Mouse (Mus musculus): ENCODE measurements around the gene Nat10. TPM values are rescaled to one million over a fixed set of nuclear protein-coding genes. Genes with fewer than 3 reads are reported as not detected.

Nat10 gene
- polyA plus RNA-seq, 1 experiment from 2014 or later = 13.0 TPM

- WGBS (ENCODE audit: insufficient replicate concordance) = 41% methylated on average over 1 of the region's 1 CpGs
- H3K9me3 ChIP-seq (replicated peaks) = no peaks in the 10 kb centered on the region
These were observed 69.8 kb downstream of the Nat10 start for GRCm38 (mm10) chr2:103691278-103691677.

GRCm38 (mm10) chr2:103690828-103691227, 70.2 kb downstream of the Nat10 start:
- H3K9ac ChIP-seq = no peak overlapping the region
- H3K36me3 ChIP-seq (replicated peaks) = no peaks in the 10 kb centered on the region
- 53% methylated on average over 5 of the region's 5 CpGs for WGBS (ENCODE audit: insufficient replicate concordance)
- H3K4me3 ChIP-seq (replicated peaks) = no peak overlapping the region
- H3K27ac ChIP-seq (replicated peaks) = no peak overlapping the region
- H3K4me2 ChIP-seq = no peak overlapping the region
- 0 out of 2 replicates have a peak, but pooled peaks cover 3% of the 10 kb centered on the region for H3K4me1 ChIP-seq (replicated peaks)
- no peak for ATAC-seq (ENCODE audit: insufficient read depth)
- no peaks in the 10 kb centered on the region for H3K27me3 ChIP-seq
- no peaks in the 10 kb centered on the region for H3K9me3 ChIP-seq (replicated peaks)

More at GRCm38 (mm10) chr2:103691278-103691677, 69.8 kb downstream of the Nat10 start:
- 0 out of 2 replicates have a peak, but pooled peaks cover 3% of the 10 kb centered on the region for H3K4me1 ChIP-seq (replicated peaks)
- H3K9ac ChIP-seq = no peak overlapping the region
- no peak overlapping the region for H3K27ac ChIP-seq (replicated peaks)
- H3K36me3 ChIP-seq (replicated peaks) = no peaks in the 10 kb centered on the region
- no peak for ATAC-seq (ENCODE audit: insufficient read depth)
- no peaks in the 10 kb centered on the region for H3K27me3 ChIP-seq
- no peak overlapping the region for H3K4me3 ChIP-seq (replicated peaks)
- H3K4me2 ChIP-seq = no peak overlapping the region

DNA sequence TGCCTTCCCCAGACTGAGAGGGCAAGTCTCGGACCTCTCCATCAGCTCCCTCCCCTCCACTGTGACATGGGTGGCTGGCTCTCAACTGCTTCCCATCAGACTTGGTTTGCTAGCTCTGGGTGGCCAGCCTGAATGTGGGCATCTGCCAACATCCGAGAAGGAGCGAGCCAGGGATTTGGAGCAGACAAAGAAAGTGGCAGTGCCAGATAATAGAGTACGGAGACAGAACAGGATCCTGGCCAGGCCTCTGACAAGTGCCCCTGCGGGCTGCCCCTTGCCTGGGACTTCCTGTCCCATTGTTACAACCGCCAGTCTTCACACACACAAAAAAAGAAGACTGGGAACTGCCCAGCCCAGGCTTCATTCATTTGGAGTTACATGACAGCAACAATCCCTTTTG, 70.6 kb downstream of the Nat10 start:
- Histone ChIP-seq H3K27me3 (no peaks in the 10 kb centered on the region), H3K27ac (replicated peaks) (no peak overlapping the region), H3K4me1 (replicated peaks) (peaks cover 4% of the 10 kb centered on the region), H3K36me3 (replicated peaks) (no peaks in the 10 kb centered on the region), H3K4me2 (no peak overlapping the region), H3K9ac (no peak overlapping the region), H3K9me3 (replicated peaks) (no peaks in the 10 kb centered on the region), H3K4me3 (replicated peaks) (no peak overlapping the region)
- no peak for ATAC-seq (ENCODE audit: insufficient read depth)
- WGBS (ENCODE audit: insufficient replicate concordance) = 38% methylated on average over 6 of the region's 6 CpGs

GRCm38 (mm10) chr2:103687888-103688287, 73.2 kb downstream of the Nat10 start:
- Histone ChIP-seq H3K27ac (replicated peaks) (no peak overlapping the region), H3K4me2 (no peak overlapping the region), H3K4me3 (replicated peaks) (no peak overlapping the region), H3K4me1 (replicated peaks) (peaks cover 10% of the 10 kb centered on the region), H3K36me3 (replicated peaks) (no peaks in the 10 kb centered on the region), H3K27me3 (no peaks in the 10 kb centered on the region), H3K9ac (no peak overlapping the region), H3K9me3 (replicated peaks) (no peaks in the 10 kb centered on the region)
- ATAC-seq (ENCODE audit: insufficient read depth) = no peak

- no peak for ATAC-seq (ENCODE audit: insufficient read depth)
- H3K27me3 ChIP-seq = no peaks in the 10 kb centered on the region
- H3K36me3 ChIP-seq (replicated peaks) = no peaks in the 10 kb centered on the region
- no peak overlapping the region for H3K9ac ChIP-seq
- no peak overlapping the region for H3K4me3 ChIP-seq (replicated peaks)
- H3K9me3 ChIP-seq (replicated peaks) = no peaks in the 10 kb centered on the region
- peaks cover 10% of the 10 kb centered on the region for H3K4me1 ChIP-seq (replicated peaks)
- H3K4me2 ChIP-seq = no peak overlapping the region
- H3K27ac ChIP-seq (replicated peaks) = no peak overlapping the region
These were observed 73.9 kb downstream of the Nat10 start for GRCm38 (mm10) chr2:103687143-103687542.

DNA sequence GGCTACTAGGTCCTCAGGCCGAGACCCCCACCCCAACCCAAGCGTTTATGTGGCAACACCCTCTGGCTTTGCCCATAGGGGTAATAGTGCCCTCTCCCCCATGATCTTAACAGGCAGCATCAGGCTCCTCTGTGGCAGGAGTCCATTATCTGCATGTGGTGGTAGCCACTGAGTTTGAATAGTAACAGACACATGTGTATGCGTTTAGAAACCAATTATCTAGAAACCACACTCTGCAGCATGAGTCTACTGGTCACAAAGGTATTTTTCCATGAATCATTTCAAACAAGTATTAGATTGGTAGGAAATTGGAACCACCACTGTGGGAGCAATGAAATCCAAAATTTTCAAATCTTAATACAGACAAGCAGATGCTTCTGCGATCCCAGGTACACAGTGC, 75.5 kb downstream of the Nat10 start:
- Histone ChIP-seq H3K9ac (no peak overlapping the region), H3K4me2 (no peak overlapping the region), H3K27ac (replicated peaks) (no peak overlapping the region), H3K4me1 (replicated peaks) (peaks cover 7% of the 10 kb centered on the region), H3K4me3 (replicated peaks) (no peak overlapping the region), H3K9me3 (replicated peaks) (no peaks in the 10 kb centered on the region), H3K36me3 (replicated peaks) (no peaks in the 10 kb centered on the region), H3K27me3 (peaks cover 3% of the 10 kb centered on the region; the same call in 1 of the 2 replicates)
- ATAC-seq (ENCODE audit: insufficient read depth) = no peak
- WGBS (ENCODE audit: insufficient replicate concordance) = 50% methylated on average over 4 of the region's 4 CpGs

DNA sequence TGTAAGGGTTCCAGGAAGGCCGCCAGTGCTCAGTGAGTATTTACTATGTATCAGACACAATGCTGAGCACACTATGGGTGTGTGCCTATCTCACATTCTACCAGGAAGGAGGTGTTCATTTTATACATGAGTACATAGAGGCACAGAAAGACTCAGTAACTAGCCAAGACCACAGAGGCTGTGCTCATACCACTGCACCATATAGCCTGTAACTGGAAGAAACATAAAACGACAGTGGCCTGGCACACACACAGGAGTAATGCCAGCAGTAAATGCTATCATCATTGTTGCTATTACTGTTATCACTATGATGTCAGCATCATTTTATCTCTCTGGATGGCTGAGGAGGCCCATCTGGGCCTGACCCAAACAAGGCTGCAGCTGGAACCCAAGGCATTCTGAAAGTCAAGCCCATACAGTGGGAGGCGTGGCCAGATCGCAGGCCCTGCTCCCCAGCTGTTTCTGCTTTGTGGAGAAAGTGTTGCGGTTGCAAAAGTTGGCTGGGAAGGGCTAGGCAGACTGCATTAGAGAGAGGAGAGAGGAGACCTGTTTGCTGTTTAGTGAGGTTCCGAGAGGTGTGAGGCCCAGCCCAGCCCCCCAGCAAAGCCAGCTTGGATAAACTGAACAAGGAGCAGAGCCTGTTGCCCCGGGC, 76.0 kb downstream of the Nat10 start:
- Histone ChIP-seq H3K4me2 (no peak overlapping the region), H3K27ac (replicated peaks) (no peak overlapping the region), H3K9me3 (replicated peaks) (no peaks in the 10 kb centered on the region), H3K9ac (no peak overlapping the region), H3K4me3 (replicated peaks) (no peak overlapping the region), H3K27me3 (peaks cover 3% of the 10 kb centered on the region; the same call in 1 of the 2 replicates), H3K4me1 (replicated peaks) (peaks cover 7% of the 10 kb centered on the region), H3K36me3 (replicated peaks) (no peaks in the 10 kb centered on the region)
- no peak for ATAC-seq (ENCODE audit: insufficient read depth)
- 52% methylated on average over 7 of the region's 7 CpGs for WGBS (ENCODE audit: insufficient replicate concordance)

DNA sequence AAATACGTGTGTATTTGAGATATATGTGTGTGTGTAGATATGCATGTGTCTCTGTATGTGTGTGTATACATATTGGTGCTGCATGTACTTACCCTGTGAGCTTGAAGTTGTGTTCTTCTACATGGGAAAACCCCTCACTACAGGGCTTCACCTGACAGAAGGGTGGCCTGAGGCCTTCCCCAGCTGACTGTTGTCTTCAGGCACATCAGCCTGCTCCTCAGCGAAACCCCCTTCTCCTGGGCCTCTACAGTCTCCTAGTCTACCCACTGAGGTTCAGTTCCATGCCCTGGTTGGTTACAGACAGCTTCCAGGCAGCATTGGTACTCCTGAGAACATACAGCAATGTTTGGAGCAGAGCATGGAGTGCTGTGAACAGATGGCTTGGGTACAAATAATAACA, 76.6 kb downstream of the Nat10 start:
- WGBS (ENCODE audit: insufficient replicate concordance) = 56% methylated on average over 2 of the region's 2 CpGs
- Histone ChIP-seq H3K36me3 (replicated peaks) (no peaks in the 10 kb centered on the region), H3K4me1 (replicated peaks) (peaks cover 7% of the 10 kb centered on the region), H3K27me3 (peaks cover 3% of the 10 kb centered on the region; the same call in 1 of the 2 replicates), H3K4me2 (no peak overlapping the region), H3K27ac (replicated peaks) (no peak overlapping the region), H3K9me3 (replicated peaks) (no peaks in the 10 kb centered on the region), H3K9ac (no peak overlapping the region), H3K4me3 (replicated peaks) (no peak overlapping the region)
- no peak for ATAC-seq (ENCODE audit: insufficient read depth)

- no peak for ATAC-seq (ENCODE audit: insufficient read depth)
- H3K4me1 ChIP-seq (replicated peaks) = peaks cover 7% of the 10 kb centered on the region
- no peak overlapping the region for H3K9ac ChIP-seq
- no peak overlapping the region for H3K4me3 ChIP-seq (replicated peaks)
- 58% methylated on average over 9 of the region's 9 CpGs for WGBS (ENCODE audit: insufficient replicate concordance)
- no peaks in the 10 kb centered on the region for H3K9me3 ChIP-seq (replicated peaks)
- peaks cover 3% of the 10 kb centered on the region; the same call in 1 of the 2 replicates for H3K27me3 ChIP-seq
- H3K36me3 ChIP-seq (replicated peaks) = no peaks in the 10 kb centered on the region
- H3K27ac ChIP-seq (replicated peaks) = no peak overlapping the region
- no peak overlapping the region for H3K4me2 ChIP-seq
These were observed 78.1 kb downstream of the Nat10 start for GRCm38 (mm10) chr2:103682927-103683442.

GRCm38 (mm10) chr2:103682261-103682722, 78.8 kb downstream of the Nat10 start:
- Histone ChIP-seq H3K4me1 (replicated peaks) (peaks cover 7% of the 10 kb centered on the region), H3K4me3 (replicated peaks) (no peak overlapping the region), H3K27ac (replicated peaks) (no peak overlapping the region), H3K9me3 (replicated peaks) (no peaks in the 10 kb centered on the region), H3K27me3 (peaks cover 3% of the 10 kb centered on the region; the same call in 1 of the 2 replicates), H3K4me2 (no peak overlapping the region), H3K36me3 (replicated peaks) (no peaks in the 10 kb centered on the region), H3K9ac (no peak overlapping the region)
- no peak for ATAC-seq (ENCODE audit: insufficient read depth)
- 28% methylated on average over 9 of the region's 9 CpGs for WGBS (ENCODE audit: insufficient replicate concordance)

GRCm38 (mm10) chr2:103681149-103681548, 79.9 kb downstream of the Nat10 start:
- peaks cover 3% of the 10 kb centered on the region; the same call in 1 of the 2 replicates for H3K27me3 ChIP-seq
- H3K9me3 ChIP-seq (replicated peaks) = no peaks in the 10 kb centered on the region
- H3K4me2 ChIP-seq = no peak overlapping the region
- no peaks in the 10 kb centered on the region for H3K36me3 ChIP-seq (replicated peaks)
- H3K4me1 ChIP-seq (replicated peaks) = peaks cover 7% of the 10 kb centered on the region
- no peak overlapping the region for H3K27ac ChIP-seq (replicated peaks)
- no peak overlapping the region for H3K9ac ChIP-seq
- WGBS (ENCODE audit: insufficient replicate concordance) = 55% methylated on average over 5 of the region's 5 CpGs
- H3K4me3 ChIP-seq (replicated peaks) = no peak overlapping the region
- ATAC-seq (ENCODE audit: insufficient read depth) = no peak

All from liver, embryonic 15.5 days (tissue).